Mouse (Mus musculus): Measurements from ENCODE around the gene Npas2.

Npas2 gene

GRCm38 (mm10) chr1:39338831-39339230, 145.3 kb downstream of the Npas2 start:
- DNase-seq = no peak

DNA sequence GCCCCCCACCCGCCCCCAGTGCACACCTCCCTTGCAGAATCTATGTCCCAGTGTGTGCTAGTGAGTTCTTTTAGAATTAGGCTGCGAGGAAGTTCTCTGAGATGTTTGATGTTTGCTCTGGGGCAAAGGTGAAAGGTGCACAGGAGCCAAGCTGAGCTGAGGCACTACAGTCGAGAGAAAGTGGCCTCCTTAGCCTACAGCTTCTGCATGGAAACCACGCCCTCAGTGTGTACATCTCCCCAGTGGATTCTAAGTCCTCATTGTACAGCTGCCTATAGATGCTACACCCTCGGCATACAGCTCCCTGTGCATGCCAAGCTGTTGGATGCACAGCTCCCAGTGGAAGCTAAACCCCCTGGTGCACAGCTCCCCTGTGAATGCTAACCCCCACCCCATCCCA, 145.9 kb downstream of the Npas2 start:
- no peak for DNase-seq

DNA sequence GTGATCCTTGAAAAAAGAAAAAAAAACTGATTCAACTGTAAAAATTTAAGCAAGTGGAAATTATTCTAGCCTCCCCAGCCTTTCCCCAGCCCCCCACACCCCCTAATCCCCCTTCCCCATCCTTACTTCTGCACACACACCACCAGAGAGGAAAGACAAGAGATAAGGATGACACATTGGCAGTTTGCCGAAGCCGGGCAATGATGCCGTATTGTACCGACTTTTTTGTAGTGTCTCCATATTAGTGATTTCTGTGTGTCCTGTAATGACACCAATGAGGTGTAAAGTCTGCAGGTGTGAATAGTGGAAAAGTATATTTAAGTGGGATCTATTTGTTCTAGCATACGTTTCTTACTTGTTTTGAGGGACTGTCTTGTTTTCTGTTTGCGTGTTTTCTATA, 146.6 kb downstream of the Npas2 start:
- no peak for DNase-seq

- DNase-seq = no peak
Measured at GRCm38 (mm10) chr1:39340647-39341046, 147.1 kb downstream of the Npas2 start.

- no peak for DNase-seq
Measured at GRCm38 (mm10) chr1:39341807-39342206, 148.3 kb downstream of the Npas2 start.

DNA sequence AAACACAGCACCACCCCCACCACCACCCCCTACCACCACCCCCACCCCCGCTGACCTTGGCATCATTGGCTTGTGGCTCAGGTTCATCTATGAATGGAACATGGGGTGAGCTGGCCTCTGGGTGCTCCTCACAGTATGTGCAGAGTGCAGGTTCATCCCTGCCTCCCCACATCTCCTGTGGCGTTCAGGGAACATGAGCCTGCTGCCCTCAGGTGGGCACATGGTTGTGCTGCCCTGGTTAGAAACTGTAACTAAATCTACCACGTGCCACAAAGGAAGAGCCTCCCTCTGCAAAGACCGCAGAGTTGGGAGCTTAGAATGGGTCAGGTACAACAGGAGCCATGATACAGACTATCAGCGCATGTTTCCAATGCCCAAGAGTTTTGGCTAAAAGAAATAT, 149.7 kb downstream of the Npas2 start:
- DNase-seq = no peak

GRCm38 (mm10) chr1:39344981-39345600, 151.6 kb downstream of the Npas2 start:
- DNase-seq = peak; percentile 43

DNA sequence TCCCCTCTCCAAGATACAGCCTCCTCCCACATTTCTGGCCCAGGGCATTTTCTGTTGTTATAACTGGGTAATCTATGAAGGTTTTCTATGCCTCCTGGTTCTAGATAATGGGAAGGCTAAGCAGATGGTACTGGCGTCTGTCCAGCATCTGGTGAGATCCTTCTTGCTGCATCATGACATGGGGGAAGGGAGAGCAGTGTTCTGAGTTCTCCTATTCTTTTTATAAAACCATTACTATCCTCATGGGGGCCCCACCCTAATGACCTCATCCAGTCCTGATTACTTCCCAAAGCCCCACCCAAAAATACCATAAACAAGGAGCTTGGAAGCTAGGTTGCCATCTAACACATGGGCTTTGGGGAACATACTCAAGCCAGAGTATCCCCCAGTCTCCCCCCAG, 155.5 kb downstream of the Npas2 start:
- DNase-seq = peak; percentile 57

GRCm38 (mm10) chr1:39349427-39349826, 155.9 kb downstream of the Npas2 start:
- no peak for DNase-seq

GRCm38 (mm10) chr1:39361754-39362514, 168.4 kb downstream of the Npas2 start:
- DNase-seq = no peak

- DNase-seq = no peak
Measured at GRCm38 (mm10) chr1:39362515-39362893, 169.0 kb downstream of the Npas2 start.

- DNase-seq = no peak
Measured at GRCm38 (mm10) chr1:39365562-39365961, 172.0 kb downstream of the Npas2 start.

GRCm38 (mm10) chr1:39367045-39367444, 173.5 kb downstream of the Npas2 start:
- no peak for DNase-seq

- DNase-seq = peak; percentile 97
Measured at GRCm38 (mm10) chr1:39367601-39368266, 174.2 kb downstream of the Npas2 start, which contains the start of gene Rpl31. Gene Rpl31, plus strand, starts transcription at chr1:39367842.

GRCm38 (mm10) chr1:39368267-39368841, 174.8 kb downstream of the Npas2 start:
- peak; percentile 36 for DNase-seq

DNA sequence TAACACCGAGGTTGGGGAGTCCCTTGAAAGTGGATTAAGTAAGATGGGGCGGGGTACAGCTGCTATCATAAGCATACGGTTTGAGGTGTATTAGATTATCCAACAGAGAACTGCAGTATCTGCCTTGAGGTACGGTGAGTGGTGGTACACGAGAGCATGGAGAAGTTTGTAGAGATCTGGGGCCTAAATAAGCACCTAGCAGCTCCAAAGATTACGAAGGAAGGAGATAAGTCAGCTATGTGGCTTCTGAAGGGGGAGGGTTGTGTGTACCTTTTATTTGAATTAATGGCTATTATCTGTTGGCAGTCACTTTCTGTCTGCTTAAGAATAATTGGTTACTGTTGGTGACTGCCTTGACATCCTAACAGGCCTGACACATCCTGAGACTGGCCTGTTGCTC, 176.9 kb downstream of the Npas2 start:
- DNase-seq = no peak

GRCm38 (mm10) chr1:39372220-39372843, 178.8 kb downstream of the Npas2 start:
- DNase-seq = no peak

GRCm38 (mm10) chr1:39373378-39373777, 179.8 kb downstream of the Npas2 start:
- DNase-seq = no peak

DNA sequence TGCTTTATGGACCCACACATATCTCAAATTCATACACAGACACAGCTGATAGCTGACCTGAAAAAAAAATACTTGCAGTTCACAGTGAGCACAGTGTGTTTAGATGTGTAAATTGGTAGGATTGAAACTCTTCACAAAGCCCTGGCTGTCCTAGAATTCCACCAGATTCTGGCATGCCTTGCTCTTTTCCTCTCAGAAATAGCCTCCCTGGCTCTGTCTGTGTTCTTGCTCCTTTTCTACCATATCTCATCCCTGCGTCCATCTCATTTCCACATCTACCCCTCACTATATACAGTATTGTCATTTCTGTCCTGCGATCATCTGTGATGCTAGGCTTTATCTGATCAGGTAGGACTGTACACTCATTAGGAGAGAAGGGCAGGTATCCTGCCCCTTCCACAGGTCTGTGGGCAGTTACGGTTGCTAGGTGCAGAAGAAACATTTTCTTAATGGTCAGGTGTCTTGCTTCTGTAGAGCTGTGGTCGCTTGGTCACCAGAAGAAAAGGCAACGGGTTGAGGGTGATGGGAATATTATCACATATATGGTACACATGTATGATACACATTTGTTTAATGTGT, 180.8 kb downstream of the Npas2 start:
- no peak for DNase-seq

DNA sequence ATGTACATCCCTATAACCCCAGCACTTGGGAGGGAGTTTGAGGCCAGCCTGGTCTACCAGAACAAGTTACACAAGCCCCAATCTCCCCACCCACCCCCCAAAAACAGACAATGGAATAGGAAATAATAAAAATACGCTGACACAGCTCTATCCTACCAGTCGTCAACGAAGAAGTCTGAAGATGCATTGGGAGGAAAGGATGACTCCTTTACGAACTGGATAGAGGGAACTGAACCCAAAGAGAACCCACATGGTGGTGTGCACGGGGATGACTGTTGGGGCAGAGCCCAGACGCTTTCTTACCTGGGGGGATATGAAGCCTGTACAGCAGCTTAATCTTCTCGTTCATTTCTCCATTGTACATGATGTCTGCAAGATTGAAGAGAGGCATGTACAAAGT, 182.6 kb downstream of the Npas2 start:
- no peak for DNase-seq

- DNase-seq = no peak
Measured at GRCm38 (mm10) chr1:39376726-39377240, 183.3 kb downstream of the Npas2 start.

- DNase-seq = no peak
Measured at GRCm38 (mm10) chr1:39378540-39378939, 185.0 kb downstream of the Npas2 start.

- DNase-seq = no peak
Measured at GRCm38 (mm10) chr1:39379021-39379420, 185.5 kb downstream of the Npas2 start.
